Mouse (Mus musculus): ENCODE measurements around the gene Iffo2. TPM values are rescaled to one million over a fixed set of nuclear protein-coding genes. Genes with fewer than 3 reads are reported as not detected.

Gene Iffo2
- polyA plus RNA-seq, 1 experiment from 2014 or later = 2.0 TPM

DNA sequence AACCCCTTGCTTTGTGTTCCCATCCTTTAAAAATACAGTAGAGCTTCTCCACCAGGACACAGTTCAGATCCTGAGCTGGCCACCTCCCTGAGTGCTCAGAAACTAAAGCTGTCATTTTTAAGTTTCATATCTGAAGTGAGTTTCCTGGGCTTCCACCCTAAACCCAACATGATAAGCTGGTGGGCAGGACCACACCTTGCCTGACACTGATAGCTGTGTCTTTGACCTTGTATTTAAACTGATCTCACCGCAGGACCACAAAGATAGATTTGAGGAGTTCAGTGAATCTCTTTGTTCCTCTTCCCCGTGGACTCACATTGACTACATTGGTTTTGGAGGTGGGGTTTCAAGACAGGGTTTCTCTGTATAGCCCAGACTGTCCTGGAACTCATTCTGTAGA is 17.4 kb upstream of the Iffo2 start:
- H3K9me3 ChIP-seq (ENCODE audit: control insufficient read depth, low read length) = no peaks in the 10 kb centered on the region
- H3K4me2 ChIP-seq (ENCODE audit: low read depth, low read length) = no peak overlapping the region
- no peak overlapping the region for H3K4me3 ChIP-seq (ENCODE audit: low read length)
- no peak overlapping the region for H3K9ac ChIP-seq (ENCODE audit: low read depth, low read length)
- H3K27ac ChIP-seq (ENCODE audit: low read length) = no peak overlapping the region
- no peaks in the 10 kb centered on the region for H3K27me3 ChIP-seq (replicated peaks; ENCODE audit: control insufficient read depth, insufficient read depth, low read length)
- ATAC-seq = no peak
- H3K4me1 ChIP-seq (ENCODE audit: control insufficient read depth, insufficient read depth, low read length) = no peaks in the 10 kb centered on the region; the same call in 1 of the 2 replicates
- no peaks in the 10 kb centered on the region for H3K36me3 ChIP-seq (ENCODE audit: control insufficient read depth, insufficient read depth, low read length)
- 55% methylated on average over 2 of the region's 2 CpGs for WGBS

DNA sequence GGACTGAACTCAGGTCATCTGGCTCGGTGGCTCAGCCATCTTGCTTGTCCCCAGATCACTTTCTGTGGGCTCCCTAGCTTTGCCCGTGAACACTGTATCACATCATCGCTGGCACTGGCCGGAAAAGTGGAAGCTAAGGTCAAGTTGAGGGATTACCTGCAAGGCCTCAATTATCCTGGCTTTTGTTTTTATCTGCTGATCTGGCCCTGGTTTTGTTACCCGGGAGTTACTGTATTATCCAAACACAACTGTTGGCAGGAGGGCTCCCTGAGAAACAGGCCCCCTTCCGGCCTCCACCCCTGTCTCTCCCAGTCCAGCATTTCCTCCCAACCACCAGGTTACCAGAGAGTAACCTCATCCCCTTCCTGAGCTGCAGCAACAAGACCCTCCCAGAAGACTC is 11.1 kb upstream of the Iffo2 start:
- H3K27ac ChIP-seq (ENCODE audit: low read length) = no peak overlapping the region
- H3K4me3 ChIP-seq (ENCODE audit: low read length) = no peak overlapping the region
- 59% methylated on average over 6 of the region's 6 CpGs for WGBS
- H3K9ac ChIP-seq (ENCODE audit: low read depth, low read length) = no peak overlapping the region
- H3K4me2 ChIP-seq (ENCODE audit: low read depth, low read length) = no peak overlapping the region
- H3K9me3 ChIP-seq (ENCODE audit: control insufficient read depth, low read length) = no peaks in the 10 kb centered on the region
- H3K36me3 ChIP-seq (ENCODE audit: control insufficient read depth, insufficient read depth, low read length) = no peaks in the 10 kb centered on the region
- ATAC-seq = no peak
- no peaks in the 10 kb centered on the region for H3K4me1 ChIP-seq (ENCODE audit: control insufficient read depth, insufficient read depth, low read length)
- no peaks in the 10 kb centered on the region for H3K27me3 ChIP-seq (replicated peaks; ENCODE audit: control insufficient read depth, insufficient read depth, low read length)

DNA sequence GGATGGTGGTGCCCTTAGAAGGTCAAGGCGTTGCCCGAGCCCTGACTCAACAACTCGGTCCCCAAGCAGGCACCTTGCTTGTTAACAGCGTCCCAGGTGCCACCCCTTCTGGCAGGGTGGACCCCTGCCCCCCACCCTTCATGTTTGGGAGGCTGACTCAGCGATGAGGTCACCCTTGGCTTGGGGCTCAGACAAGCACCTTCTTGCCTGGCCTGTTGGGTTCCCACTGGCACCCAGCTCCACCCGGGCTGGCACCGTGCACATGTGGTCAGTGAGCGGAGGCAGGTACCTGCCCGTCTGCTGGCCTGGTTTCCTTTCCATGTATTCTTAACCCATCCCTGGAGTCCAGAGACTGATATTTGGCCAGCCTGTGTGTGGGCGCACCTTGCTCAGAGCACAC is 8.4 kb upstream of the Iffo2 start:
- H3K4me2 ChIP-seq (ENCODE audit: low read depth, low read length) = no peak overlapping the region
- H3K4me3 ChIP-seq (ENCODE audit: low read length) = no peak overlapping the region
- no peak for ATAC-seq
- H3K9me3 ChIP-seq (ENCODE audit: control insufficient read depth, low read length) = no peaks in the 10 kb centered on the region
- no peaks in the 10 kb centered on the region for H3K36me3 ChIP-seq (ENCODE audit: control insufficient read depth, insufficient read depth, low read length)
- H3K27ac ChIP-seq (ENCODE audit: low read length) = no peak overlapping the region
- H3K9ac ChIP-seq (ENCODE audit: low read depth, low read length) = no peak overlapping the region
- H3K27me3 ChIP-seq (replicated peaks; ENCODE audit: control insufficient read depth, insufficient read depth, low read length) = no peaks in the 10 kb centered on the region
- WGBS = 87% methylated on average over 10 of the region's 10 CpGs
- H3K4me1 ChIP-seq (ENCODE audit: control insufficient read depth, insufficient read depth, low read length) = no peaks in the 10 kb centered on the region

DNA sequence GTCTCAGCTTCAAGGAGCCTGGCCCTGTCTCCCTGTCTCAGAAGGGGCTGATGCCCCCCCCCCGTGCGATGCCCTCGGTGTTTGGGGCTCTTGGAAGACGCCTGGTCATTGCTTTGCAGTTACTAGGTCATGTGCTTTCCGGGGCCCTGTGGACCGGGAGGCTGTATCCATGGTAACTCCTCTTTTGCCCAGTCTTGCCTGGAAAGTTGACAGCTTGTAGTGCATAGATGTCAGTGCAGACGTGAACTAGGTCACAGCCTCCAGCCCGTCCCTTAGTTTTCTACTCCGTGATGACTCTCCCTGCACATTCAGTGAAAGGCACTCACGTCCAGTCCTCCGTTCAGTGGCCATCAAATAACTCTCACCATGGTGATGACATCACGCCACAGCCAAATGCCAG is 3.9 kb upstream of the Iffo2 start:
- WGBS = 70% methylated on average over 12 of the region's 12 CpGs
- Histone ChIP-seq H3K27ac (ENCODE audit: low read length) (no peak overlapping the region), H3K27me3 (replicated peaks; ENCODE audit: control insufficient read depth, insufficient read depth, low read length) (no peaks in the 10 kb centered on the region), H3K4me2 (ENCODE audit: low read depth, low read length) (no peak overlapping the region), H3K9ac (ENCODE audit: low read depth, low read length) (no peak overlapping the region), H3K9me3 (ENCODE audit: control insufficient read depth, low read length) (no peaks in the 10 kb centered on the region), H3K36me3 (ENCODE audit: control insufficient read depth, insufficient read depth, low read length) (no peaks in the 10 kb centered on the region), H3K4me1 (ENCODE audit: control insufficient read depth, insufficient read depth, low read length) (no peaks in the 10 kb centered on the region), H3K4me3 (ENCODE audit: low read length) (no peak overlapping the region)
- no peak for ATAC-seq

DNA sequence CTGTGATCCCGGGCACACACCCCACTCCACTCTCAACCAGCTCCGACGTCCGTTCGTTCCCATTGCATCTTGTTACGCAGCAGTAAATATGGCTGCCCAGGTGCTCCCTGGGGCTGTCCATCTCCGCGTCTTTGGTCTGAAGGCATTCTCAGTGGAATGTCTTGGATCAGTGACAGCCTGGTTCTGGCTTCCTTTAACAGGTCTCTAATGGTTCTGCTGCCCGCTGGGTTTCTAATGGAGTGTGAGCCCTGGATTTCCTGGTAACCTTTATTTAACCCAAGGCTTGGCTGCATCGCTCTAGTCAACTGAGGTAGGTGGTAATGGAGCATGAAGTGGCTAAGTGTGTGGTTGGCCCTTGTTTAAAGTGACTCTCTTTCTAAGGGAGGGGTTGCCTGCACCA is 1.7 kb downstream of the Iffo2 start:
- no peak overlapping the region for H3K27ac ChIP-seq (ENCODE audit: low read length)
- H3K9ac ChIP-seq (ENCODE audit: low read depth, low read length) = no peak overlapping the region
- no peak overlapping the region for H3K4me2 ChIP-seq (ENCODE audit: low read depth, low read length)
- H3K36me3 ChIP-seq (ENCODE audit: control insufficient read depth, insufficient read depth, low read length) = no peaks in the 10 kb centered on the region
- H3K9me3 ChIP-seq (ENCODE audit: control insufficient read depth, low read length) = no peaks in the 10 kb centered on the region
- 90% methylated on average over 10 of the region's 10 CpGs for WGBS
- H3K4me3 ChIP-seq (ENCODE audit: low read length) = no peak overlapping the region
- peaks cover 16% of the 10 kb centered on the region for H3K4me1 ChIP-seq (ENCODE audit: control insufficient read depth, insufficient read depth, low read length)
- ATAC-seq = no peak
- 0 out of 2 replicates have a peak, but pooled peaks cover 3% of the 10 kb centered on the region for H3K27me3 ChIP-seq (replicated peaks; ENCODE audit: control insufficient read depth, insufficient read depth, low read length)

DNA sequence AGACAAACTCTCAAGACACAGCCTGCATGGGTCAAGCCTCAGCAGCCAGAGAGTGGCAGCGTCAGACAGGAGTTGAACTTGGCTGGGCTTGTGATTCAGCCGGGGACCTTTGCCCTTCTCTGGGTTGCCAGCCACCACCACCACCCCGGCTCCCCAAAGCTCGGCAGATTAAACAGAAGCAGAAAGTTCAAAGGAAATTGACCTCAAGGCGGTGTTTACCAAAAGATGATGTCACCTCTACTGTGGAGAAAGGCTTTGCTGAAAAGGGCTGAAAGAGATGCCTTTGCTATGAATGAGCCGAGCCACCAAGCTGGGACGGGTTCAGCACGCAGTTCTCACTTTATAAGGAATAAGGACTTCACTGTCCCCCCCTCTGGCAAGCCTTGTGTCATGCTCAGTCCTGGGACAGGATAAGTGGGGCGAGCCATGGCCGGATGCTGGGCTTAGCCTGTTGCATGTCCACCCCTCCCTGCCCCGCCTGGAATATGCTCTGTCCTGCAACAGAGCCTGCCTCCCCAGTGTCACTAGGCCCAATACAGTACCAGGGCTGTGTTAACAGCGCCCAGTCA is 4.9 kb downstream of the Iffo2 start:
- peaks cover 16% of the 10 kb centered on the region for H3K4me1 ChIP-seq (ENCODE audit: control insufficient read depth, insufficient read depth, low read length)
- 0 out of 2 replicates have a peak, but pooled peaks cover 3% of the 10 kb centered on the region for H3K27me3 ChIP-seq (replicated peaks; ENCODE audit: control insufficient read depth, insufficient read depth, low read length)
- H3K4me3 ChIP-seq (ENCODE audit: low read length) = no peak overlapping the region
- peak; percentile 88 for ATAC-seq
- no peaks in the 10 kb centered on the region for H3K9me3 ChIP-seq (ENCODE audit: control insufficient read depth, low read length)
- peak overlapping the region; percentile 19; the same call in 1 of the 2 replicates for H3K9ac ChIP-seq (ENCODE audit: low read depth, low read length)
- peak overlapping the region; percentile 9 for H3K27ac ChIP-seq (ENCODE audit: low read length)
- 0 out of 2 replicates have a peak overlapping the region, but pooled peaks have one; percentile 3 for H3K4me2 ChIP-seq (ENCODE audit: low read depth, low read length)
- WGBS = 25% methylated on average over 12 of the region's 12 CpGs
- no peaks in the 10 kb centered on the region for H3K36me3 ChIP-seq (ENCODE audit: control insufficient read depth, insufficient read depth, low read length)

DNA sequence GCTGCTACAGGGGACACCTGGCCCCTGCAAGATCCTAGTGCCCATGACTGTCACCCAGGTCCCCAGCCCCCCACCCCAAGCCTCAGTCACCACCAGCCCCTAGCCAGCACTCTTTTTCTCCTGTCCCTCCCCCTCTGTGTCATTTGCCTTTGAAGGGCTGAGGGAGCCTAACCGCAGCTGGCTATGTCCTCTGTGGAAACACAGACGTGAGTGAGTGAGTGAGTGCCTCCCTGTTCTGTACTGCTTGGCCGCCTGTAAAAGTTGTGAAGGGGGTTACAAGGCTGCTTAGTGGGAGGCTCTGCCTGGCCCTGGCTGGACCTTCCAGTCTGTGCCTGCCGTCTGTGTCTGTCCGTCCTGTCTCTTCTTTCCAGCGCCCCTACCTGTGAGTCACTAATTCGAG is 5.4 kb downstream of the Iffo2 start:
- 0 out of 2 replicates have a peak, but pooled peaks have one; percentile 17 for ATAC-seq

DNA sequence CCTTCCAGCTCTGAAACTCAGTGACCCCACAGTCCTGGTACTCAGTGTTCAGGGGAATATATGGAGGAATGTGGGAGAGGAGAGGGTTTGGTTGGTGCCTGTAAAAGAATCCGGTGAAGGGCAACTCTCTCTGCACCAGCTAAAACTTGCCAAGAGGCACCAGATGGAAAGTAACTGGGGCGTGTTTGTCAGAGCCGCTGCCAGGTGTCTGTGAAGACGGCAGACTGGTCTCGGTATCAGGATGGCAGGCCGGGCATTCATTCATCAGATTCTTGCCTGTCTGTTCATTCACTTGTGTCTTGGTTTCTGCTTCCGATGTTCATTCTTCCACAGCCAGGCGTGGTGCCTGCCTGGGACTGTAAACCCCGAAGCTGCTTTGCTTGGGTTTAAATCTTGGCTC is 6.4 kb downstream of the Iffo2 start:
- Histone ChIP-seq H3K36me3 (ENCODE audit: control insufficient read depth, insufficient read depth, low read length) (no peaks in the 10 kb centered on the region), H3K27me3 (replicated peaks; ENCODE audit: control insufficient read depth, insufficient read depth, low read length) (0 out of 2 replicates have a peak, but pooled peaks cover 3% of the 10 kb centered on the region), H3K4me3 (ENCODE audit: low read length) (no peak overlapping the region), H3K9me3 (ENCODE audit: control insufficient read depth, low read length) (no peaks in the 10 kb centered on the region), H3K4me2 (ENCODE audit: low read depth, low read length) (no peak overlapping the region), H3K9ac (ENCODE audit: low read depth, low read length) (no peak overlapping the region), H3K4me1 (ENCODE audit: control insufficient read depth, insufficient read depth, low read length) (peaks cover 16% of the 10 kb centered on the region), H3K27ac (ENCODE audit: low read length) (no peak overlapping the region)
- WGBS = 84% methylated on average over 9 of the region's 9 CpGs
- ATAC-seq = no peak

More for the DNA sequence above, 5.4 kb downstream of the Iffo2 start:
- no peaks in the 10 kb centered on the region for H3K36me3 ChIP-seq (ENCODE audit: control insufficient read depth, insufficient read depth, low read length)
- 55% methylated on average over 7 of the region's 7 CpGs for WGBS
- no peaks in the 10 kb centered on the region for H3K9me3 ChIP-seq (ENCODE audit: control insufficient read depth, low read length)
- H3K4me1 ChIP-seq (ENCODE audit: control insufficient read depth, insufficient read depth, low read length) = peaks cover 16% of the 10 kb centered on the region
- 0 out of 2 replicates have a peak, but pooled peaks cover 3% of the 10 kb centered on the region for H3K27me3 ChIP-seq (replicated peaks; ENCODE audit: control insufficient read depth, insufficient read depth, low read length)
- H3K9ac ChIP-seq (ENCODE audit: low read depth, low read length) = peak overlapping the region; percentile 19; the same call in 1 of the 2 replicates
- H3K27ac ChIP-seq (ENCODE audit: low read length) = peak overlapping the region; percentile 9; the same call in 1 of the 2 replicates
- 0 out of 2 replicates have a peak overlapping the region, but pooled peaks have one; percentile 3 for H3K4me2 ChIP-seq (ENCODE audit: low read depth, low read length)
- no peak overlapping the region for H3K4me3 ChIP-seq (ENCODE audit: low read length)

DNA sequence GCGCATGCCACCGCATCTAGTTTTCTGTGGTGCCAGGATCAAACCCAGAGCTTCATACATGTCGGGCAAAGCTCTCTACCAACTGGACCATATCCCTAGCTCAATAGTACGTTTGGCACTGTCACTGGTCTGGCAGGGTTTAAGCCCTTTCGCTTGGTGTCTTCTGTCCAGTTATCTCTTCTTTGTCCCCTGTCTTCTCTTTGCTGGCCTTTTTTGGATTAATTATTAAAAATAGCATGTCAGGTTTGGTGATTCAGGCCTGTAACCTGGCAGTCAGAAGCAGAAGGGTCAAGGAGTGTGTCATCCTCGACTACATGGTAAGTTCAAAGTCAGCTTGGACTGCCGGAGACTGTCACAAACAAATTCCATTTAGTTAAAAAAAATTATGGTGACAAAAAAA is 10.4 kb downstream of the Iffo2 start:
- Histone ChIP-seq H3K27ac (ENCODE audit: low read length) (no peak overlapping the region), H3K9me3 (ENCODE audit: control insufficient read depth, low read length) (no peaks in the 10 kb centered on the region), H3K27me3 (replicated peaks; ENCODE audit: control insufficient read depth, insufficient read depth, low read length) (no peaks in the 10 kb centered on the region), H3K9ac (ENCODE audit: low read depth, low read length) (no peak overlapping the region), H3K4me1 (ENCODE audit: control insufficient read depth, insufficient read depth, low read length) (peaks cover 2% of the 10 kb centered on the region; the same call in 1 of the 2 replicates), H3K4me2 (ENCODE audit: low read depth, low read length) (no peak overlapping the region), H3K36me3 (ENCODE audit: control insufficient read depth, insufficient read depth, low read length) (no peaks in the 10 kb centered on the region), H3K4me3 (ENCODE audit: low read length) (no peak overlapping the region)
- 93% methylated on average over 7 of the region's 7 CpGs for WGBS
- no peak for ATAC-seq

DNA sequence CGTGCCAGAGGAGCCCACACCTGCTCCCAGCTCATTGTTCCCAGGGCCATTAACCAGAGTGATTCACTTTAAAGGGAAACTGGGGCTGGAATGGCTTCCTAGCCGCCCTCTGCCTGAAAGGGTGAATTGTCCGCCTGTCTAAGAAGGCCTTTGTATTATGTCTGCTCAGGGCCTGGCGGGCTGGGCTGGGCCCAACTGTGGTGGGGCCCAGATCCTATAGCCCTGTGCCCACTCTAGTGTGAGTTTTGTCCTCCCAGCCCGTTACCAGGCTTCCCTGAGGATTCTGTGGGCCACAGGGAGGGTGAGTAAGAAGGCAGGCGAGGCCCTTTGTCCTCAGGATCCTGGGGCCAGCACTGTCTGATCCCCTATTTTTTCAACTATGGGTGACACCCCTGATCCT is 15.4 kb downstream of the Iffo2 start:
- no peak overlapping the region for H3K9ac ChIP-seq (ENCODE audit: low read depth, low read length)
- H3K4me2 ChIP-seq (ENCODE audit: low read depth, low read length) = no peak overlapping the region
- 71% methylated on average over 6 of the region's 6 CpGs for WGBS
- H3K36me3 ChIP-seq (ENCODE audit: control insufficient read depth, insufficient read depth, low read length) = no peaks in the 10 kb centered on the region
- H3K9me3 ChIP-seq (ENCODE audit: control insufficient read depth, low read length) = no peaks in the 10 kb centered on the region
- no peak overlapping the region for H3K4me3 ChIP-seq (ENCODE audit: low read length)
- H3K27me3 ChIP-seq (replicated peaks; ENCODE audit: control insufficient read depth, insufficient read depth, low read length) = no peaks in the 10 kb centered on the region
- no peak for ATAC-seq
- H3K4me1 ChIP-seq (ENCODE audit: control insufficient read depth, insufficient read depth, low read length) = no peaks in the 10 kb centered on the region
- H3K27ac ChIP-seq (ENCODE audit: low read length) = no peak overlapping the region
